Mouse (Mus musculus) kidney, adult 9 months (tissue): ENCODE measurements around the gene Vmn2r18.

ENCODE experiments used
- DNase-seq: peaks from one replicate; pipeline ENCODE4 v3.0.0; 2022

The Vmn2r18 gene

GRCm38 (mm10) chr5:151605921-151606320 lies at the start of gene Vmn2r18:
Gene Vmn2r18 (minus strand): TSS chr5:151606021.
- no peak for DNase-seq

- no peak for DNase-seq
Observed at GRCm38 (mm10) chr5:151651411-151651784, 45.6 kb upstream of the Vmn2r18 start.

DNA sequence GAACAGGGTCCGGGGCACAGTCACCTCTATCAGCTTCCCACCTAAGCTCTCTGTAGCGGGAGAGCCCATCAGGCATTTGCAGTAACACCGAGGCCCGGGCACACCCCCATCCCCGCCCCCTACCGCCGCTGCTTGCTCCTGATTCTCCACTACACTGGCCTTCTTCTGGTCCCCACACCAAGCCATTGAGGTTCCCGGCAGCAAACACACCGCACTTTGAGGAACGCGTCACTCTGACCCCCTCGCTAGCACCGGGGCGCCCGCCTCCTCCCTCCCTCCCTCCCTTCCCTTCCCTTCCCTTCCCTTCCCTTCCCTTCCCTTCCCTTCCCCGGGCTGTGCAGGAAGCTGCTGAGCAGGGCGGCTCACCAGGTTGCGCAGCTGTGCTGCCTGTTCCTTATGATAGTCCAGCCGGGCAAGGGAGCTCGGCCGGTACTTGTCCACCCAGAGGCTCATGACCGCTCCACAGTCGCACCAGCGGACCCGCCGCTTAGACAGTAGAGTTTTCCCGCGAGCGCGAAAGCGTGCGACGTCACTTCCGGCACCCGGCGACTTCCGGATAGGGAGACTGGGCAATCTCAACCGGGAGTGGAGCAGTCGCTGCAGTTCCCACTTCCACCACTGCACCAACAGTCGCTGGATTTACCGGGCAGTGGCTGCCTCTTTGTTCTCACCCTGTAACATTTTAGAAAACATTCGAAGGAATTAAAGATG lies 45.0 kb upstream of the Vmn2r18 start, which contains the start of gene Rfc3:
TSS of gene Rfc3 (minus strand) at position 543 of the 711 bp plus-strand sequence.
- peak; percentile 95 for DNase-seq

DNA sequence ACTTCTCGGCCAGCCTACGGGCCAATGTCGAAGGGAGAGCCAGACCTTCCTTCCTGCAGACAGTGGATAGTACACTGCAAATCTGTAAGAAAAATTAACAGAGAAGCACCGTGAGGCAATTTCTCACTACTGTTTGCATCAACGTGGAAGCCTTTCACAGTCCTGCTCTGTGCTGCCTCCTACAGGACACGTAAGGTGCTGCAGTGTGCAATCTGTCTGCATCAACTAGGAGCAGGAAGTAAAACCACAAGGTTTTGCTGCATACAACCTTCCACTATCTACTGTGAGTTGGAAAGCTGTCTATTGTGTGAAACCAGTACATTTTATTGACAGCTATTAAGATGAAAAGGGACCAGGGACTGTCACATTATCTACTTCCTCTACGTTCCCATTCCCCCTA lies 39.0 kb upstream of the Vmn2r18 start:
- no peak for DNase-seq

DNA sequence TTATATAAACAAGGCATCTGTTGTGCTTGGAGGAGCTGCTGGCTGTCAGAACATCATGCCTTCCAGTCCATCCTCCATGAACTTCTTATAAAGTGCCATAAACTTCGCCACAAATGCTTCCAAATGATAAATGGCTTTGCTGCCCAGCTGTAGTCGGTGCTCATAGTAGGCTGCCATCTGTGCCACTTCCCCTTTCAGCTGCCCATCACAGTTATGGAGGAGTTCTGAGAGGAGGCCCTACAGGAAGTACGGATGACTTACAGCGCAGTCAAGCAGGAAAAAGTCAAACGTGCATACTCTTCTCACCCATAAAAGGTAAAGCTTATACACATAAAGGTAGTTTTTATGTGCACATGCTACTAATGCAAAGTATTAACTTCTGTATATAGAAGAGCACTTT lies 37.0 kb upstream of the Vmn2r18 start:
- DNase-seq, result no peak

DNA sequence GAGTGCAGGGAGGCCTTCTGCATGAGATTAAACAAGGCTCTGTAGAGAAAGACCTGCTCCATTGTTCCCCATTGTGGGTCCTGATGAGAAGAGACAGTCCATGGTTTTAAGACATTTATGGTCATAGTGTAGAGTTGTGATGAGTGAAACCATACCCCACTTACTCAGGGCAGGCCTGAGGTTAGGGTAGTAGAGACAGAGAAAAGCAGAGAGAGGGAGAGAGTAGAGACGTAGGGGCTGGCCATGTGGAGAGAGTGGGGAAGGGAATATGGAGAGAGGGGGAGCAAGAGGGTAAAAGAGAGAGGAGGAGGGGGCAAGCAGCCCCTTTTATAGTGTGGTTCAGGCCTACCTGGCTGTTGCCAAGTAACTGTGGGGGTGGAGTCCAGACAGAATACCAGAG lies 36.3 kb upstream of the Vmn2r18 start:
- no peak for DNase-seq

- DNase-seq, result peak; percentile 1
Observed at GRCm38 (mm10) chr5:151601696-151602095, 4.1 kb downstream of the Vmn2r18 start.
